Mouse (Mus musculus) cerebellum, adult 9-11 months (tissue): Measurements from ENCODE around the gene Gm11397.
A peak's percentile ranks its signal among the peaks of the same experiment; 100 is the strongest.
"Not testable (repeated sequence)": the region's sequence is repeated elsewhere in the genome, so short reads cannot be mapped to it uniquely, and the experiment has no call there.

Source experiments
- DNase-seq: peaks from one replicate; pipeline ENCODE4 v3.0.0; 2022

Gene Gm11397

DNA sequence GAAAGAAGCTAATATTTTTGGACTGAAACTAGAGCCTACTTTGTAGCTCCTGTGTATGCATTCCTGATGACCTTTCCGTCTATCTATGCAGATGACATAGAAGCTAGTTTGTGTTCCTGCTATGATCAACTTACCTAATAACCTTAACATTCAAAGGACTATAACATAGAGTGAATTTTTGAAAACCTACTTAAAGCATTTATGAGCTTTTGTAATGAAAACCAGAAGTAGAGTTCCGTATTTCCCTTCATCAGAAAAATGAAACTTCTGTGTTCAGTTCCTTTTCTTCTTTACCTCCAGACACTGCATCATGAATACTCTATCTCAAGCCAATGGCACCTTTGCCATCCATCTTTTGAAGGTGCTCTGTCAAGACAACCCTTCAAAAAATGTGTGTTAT is at the start of gene Gm11397:
TSS of gene Gm11397 (plus strand) at position 301 of the 400 bp plus-strand sequence.
- DNase-seq = not testable (repeated sequence)

DNA sequence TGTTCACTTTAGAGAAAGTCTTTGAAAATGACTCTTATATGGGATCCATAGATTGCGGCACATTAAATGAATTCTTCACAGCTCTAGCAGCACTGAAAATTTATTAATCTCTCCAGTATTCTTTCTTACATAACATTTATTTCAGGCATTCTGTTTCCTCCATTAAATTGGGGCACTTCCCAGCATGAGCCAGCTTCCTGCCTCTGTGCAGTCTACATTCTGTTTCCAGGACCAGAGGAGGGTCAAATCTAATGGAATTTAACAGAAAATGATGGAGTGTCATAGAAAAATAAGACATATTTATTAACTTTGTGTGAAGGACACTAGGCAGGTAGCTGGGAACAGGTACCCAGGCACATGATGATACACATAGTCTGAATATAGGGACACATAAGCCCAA is 38.9 kb upstream of the Gm11397 start:
- DNase-seq = peak; percentile 46

DNA sequence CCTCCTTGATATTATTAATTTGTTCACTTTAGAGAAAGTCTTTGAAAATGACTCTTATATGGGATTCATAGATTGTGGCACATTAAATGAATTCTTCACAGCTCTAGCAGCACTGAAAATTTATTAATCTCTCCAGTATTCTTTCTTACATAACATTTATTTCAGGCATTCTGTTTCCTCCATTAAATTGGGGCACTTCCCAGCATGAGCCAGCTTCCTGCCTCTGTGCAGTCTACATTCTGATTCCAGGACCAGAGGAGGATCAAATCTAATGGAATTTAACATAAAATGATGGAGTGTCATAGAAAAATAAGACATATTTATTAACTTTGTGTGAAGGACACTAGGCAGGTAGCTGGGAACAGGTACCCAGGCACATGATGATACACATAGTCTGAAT is 37.2 kb downstream of the Gm11397 start:
- not testable (repeated sequence) for DNase-seq
